Mouse (Mus musculus): ENCODE measurements at regions not wholly inside any gene's neighbourhood (a gene's known extent, or its start where the extent isn't known, plus 50 kb on each side); places are given as distances from the start of the nearest gene placed in this dataset.

- DNase-seq (ENCODE audit: low spot score) = no peak
These were observed 231.0 kb upstream of the Krr1 start for GRCm38 (mm10) chr10:111741301-111741945.

- DNase-seq (ENCODE audit: low spot score) = no peak
These were observed 229.2 kb upstream of the Krr1 start for GRCm38 (mm10) chr10:111743291-111743690.

- DNase-seq (ENCODE audit: low spot score) = no peak
These were observed 227.3 kb upstream of the Krr1 start for GRCm38 (mm10) chr10:111745116-111745515.

GRCm38 (mm10) chr10:111746067-111746878 is 226.2 kb upstream of the Krr1 start:
- DNase-seq (ENCODE audit: low spot score) = no peak

DNA sequence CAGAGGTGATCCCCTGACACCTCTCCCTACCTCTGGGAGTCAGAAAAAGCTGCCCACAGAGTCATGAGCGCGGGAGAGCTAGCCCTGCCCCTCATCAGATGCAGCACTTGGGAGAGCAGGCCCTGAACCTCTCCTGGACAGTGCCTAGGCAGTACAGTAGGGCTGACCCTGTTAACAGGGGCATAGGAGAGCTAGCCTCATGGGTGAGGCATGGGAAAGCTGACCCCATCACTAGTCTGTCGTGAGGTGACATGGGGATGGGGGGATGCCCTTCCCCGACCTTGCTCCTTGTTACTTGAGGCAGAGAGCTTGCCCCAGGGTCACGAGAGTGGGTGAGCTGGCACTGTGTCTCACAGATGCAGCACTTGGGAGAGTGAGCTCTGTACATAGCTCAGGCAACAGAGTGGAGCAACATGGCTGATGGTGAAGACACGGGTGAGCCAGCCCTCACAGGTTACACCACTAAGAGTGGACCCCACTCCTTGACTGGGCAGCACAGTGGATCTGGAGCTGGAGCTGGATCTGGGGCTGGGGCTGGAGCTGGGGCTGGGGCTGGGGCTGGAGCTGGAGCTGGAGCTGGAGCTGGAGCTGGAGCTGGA is 225.5 kb upstream of the Krr1 start:
- DNase-seq (ENCODE audit: low spot score) = no peak

- DNase-seq (ENCODE audit: low spot score) = peak; percentile 37
These were observed 224.0 kb upstream of the Krr1 start for GRCm38 (mm10) chr10:111748482-111748881.

DNA sequence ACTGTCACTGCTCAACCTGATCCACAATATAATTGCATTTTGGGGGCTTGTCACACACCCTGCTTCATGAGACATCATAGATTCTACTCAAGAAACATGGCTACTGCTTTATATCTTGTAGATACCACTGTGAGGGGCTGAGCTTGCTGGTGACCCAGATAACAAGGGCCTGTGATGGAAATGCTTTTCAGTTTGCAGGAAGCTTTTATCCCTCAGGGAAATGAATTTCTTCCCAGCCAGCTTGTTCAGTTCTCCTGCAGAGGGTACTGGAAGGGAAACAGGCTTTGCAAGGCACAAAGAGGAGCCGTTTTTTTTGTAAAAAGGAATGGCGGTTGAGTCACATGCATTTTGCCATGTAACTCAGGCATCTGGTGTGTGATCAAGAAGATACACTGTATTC is 218.8 kb upstream of the Krr1 start:
- no peak for DNase-seq (ENCODE audit: low spot score)

- DNase-seq (ENCODE audit: low spot score) = no peak
These were observed 216.5 kb upstream of the Krr1 start for GRCm38 (mm10) chr10:111755964-111756363.

DNA sequence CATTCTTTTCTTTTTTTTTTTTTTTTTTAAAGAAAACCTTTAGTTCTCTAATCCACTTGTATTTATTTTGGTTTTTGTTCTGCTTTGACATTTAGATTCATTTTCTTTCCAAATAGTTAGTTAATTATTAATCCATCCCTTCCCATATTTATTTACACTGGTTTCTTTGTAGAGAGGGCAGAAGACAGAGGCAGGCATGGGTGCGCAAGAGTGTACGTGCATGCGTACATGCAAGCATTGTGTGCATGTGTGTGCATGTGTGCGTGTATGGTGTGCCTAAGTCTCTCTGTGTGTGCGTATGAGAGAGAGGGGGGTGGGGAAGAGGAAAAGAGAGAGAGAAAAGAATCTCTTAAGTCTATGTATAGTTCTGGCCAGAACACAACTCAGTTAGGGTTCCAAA is 215.9 kb upstream of the Krr1 start:
- DNase-seq (ENCODE audit: low spot score) = no peak

DNA sequence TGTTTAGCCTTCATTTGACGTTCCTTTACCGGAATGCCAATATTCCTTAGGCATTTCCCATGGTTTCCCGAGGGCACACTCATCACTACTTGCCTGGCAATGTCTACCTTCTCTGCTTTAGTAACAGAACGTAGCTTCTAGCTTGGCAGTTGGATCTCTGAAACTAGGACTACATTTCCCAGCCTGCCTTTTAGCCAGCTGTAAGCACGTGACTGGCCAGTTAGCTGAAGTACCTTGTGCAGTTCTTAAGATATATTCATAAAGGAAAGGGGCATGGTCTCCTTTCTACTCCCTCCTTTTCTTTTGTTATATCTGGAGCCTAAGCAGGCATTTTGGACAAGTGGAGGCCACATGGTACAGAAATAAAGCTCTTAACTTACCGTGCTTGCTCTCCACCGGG is 214.8 kb upstream of the Krr1 start:
- DNase-seq (ENCODE audit: low spot score) = no peak

GRCm38 (mm10) chr10:111759505-111759904 is 213.0 kb upstream of the Krr1 start:
- DNase-seq (ENCODE audit: low spot score) = no peak

DNA sequence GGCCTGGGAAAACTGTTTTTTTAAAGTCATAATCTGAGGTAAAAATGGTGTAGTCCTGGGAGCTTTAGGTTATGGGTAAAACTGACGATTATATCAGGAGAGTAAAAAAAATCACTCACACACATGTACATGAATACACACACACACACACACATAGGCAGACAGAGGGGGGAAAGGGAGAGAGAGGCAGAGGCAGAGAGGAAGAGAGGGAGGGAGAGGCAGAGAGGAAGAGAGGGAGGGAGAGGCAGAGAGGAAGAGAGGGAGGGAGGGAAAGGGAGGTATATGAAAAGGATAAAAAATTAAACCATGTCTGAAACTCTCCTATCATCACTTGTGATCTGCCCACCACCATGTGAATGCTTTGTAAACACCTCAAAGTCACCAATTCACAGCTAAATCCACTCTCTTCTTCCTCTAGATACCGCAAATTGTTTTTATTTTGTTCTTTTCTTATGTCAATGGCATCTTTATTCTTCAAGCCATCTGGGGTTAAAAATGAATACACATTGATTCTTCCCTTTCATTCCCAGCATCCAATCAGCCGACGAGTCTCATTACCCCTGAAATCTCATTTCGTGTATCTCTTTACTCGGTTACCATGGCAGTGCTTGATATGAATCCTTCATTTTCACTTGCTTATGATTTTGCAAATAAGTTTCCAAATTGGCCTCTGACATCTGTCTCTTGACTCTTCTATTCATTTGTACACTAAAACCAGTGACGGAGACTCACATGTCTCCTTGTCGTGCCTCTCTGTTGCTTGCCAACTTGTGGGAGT is 209.5 kb upstream of the Krr1 start:
- DNase-seq (ENCODE audit: low spot score) = no peak

DNA sequence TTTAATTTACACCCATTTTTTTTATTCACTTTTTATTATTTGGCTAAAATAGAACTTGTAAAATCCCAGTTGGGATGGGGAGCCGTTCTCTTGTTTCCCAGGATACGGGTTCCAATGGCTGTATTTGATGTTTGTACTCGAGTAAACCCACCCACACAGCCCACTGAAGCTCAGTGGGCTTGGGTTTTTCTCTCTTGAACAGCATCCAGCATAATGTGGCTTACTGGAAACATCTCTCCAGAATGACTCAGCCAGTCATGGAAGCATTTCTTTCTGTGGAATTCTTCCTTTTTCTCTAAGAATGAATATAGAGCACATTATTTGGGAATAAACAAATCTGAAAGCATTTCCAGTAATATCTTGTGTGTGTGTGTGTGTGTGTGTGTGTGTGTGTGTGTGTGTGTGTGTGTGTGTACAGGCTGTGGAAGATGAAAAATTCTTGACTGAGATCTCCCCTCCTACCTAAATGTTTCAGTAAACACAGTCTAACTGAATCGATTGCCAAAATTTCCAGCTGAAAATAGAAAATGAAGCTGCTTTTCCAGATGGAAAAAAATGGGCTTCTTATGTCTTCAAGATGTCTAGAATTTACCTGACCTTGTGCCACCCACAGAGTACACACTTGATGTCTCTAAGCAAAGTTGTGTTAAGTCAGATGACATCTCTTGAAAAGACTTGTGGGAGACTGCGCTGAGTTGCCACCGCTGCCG is 205.3 kb upstream of the Krr1 start:
- no peak for DNase-seq (ENCODE audit: low spot score)

DNA sequence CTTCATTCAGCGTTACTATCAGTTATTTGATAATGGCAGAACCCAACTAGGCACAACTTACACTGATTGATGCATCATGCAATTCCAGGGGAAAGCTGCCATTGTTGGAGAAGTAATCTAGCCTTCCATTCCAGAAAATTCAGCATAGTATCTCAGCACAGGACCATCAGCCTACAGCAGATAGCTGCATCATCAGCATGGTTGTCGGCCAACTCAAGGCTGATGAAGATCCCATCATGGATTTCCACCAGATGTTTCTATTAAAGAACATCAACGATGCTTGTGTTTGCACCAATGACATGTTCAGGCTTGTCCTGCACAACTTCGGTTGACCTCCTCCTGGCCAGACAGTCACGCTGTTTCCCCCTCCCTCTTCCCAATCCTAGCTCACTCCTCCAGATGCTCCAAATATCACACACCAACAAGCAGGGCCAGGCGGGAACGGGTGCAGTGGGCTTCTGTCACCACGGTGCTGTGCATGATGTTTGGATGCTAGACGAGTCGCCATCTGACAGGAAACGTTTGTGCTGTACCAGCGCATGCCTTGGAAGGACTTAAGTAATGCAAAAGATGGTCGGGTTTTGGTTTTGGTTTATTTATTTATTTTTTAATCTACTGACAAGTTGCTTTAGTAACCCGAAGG is 204.5 kb upstream of the Krr1 start:
- DNase-seq (ENCODE audit: low spot score) = no peak

GRCm38 (mm10) chr10:111769486-111770002 is 202.9 kb upstream of the Krr1 start:
- DNase-seq (ENCODE audit: low spot score) = no peak

GRCm38 (mm10) chr10:111770027-111770426 is 202.4 kb upstream of the Krr1 start:
- peak; percentile 32 for DNase-seq (ENCODE audit: low spot score)

GRCm38 (mm10) chr10:111771010-111771409 is 201.5 kb upstream of the Krr1 start:
- DNase-seq (ENCODE audit: low spot score) = no peak

DNA sequence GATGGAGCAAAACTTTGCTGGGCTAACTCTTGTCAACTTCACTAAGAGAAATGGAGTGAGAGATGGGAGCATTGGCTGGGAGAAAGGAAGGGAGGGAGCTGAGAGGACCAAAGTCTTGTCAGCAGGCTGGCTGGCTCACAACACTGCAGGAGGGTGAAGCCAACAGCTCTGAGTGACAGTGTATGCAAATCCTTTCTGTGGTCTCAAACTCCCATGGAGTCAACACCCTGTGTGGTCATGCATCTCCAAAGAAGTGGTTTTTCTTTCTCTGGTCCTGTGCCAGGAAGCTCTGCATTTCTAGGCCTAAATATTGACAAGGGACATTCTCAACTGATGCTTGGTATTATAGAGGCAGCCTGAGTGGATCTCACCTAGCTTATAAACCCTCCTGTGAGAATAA is 194.9 kb upstream of the Krr1 start:
- DNase-seq (ENCODE audit: low spot score) = no peak

DNA sequence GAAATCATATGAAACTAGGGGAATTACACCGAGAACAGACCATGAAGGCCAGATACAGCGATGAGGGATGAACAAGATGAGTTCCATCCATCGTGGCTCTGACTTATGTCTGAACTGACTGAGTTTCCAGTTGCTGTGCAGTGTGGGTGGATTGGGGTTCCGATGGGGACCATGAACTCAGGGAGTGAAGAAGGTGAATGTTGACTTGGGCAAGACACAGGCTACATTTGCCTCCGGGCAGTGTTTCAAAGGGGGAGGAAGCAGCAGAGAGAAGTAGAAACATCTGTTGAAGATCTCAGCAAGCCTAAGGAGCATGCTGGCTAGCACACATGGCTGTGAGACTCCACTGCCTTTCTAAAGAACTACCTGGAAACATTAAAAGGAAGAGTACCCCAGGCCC is 194.4 kb upstream of the Krr1 start:
- DNase-seq (ENCODE audit: low spot score) = no peak

DNA sequence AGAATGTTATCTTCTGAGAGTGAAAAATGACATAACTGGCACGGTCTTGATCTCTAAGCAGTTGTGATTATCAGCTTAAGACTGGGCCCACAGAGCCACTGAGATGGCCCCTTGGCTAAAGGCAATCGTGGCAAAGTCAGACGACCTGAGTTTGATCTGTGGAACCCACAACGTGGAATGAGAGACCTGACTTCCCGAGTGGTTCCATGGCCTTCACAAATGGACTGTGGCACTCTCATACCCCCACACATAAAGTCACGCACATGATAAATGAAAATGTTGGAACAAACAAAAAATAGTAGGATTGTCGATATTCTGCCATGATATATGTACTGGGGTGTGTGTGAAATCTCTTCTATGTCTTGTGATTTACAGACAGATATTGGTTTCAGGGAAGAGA is 192.5 kb upstream of the Krr1 start:
- DNase-seq (ENCODE audit: low spot score) = no peak

DNA sequence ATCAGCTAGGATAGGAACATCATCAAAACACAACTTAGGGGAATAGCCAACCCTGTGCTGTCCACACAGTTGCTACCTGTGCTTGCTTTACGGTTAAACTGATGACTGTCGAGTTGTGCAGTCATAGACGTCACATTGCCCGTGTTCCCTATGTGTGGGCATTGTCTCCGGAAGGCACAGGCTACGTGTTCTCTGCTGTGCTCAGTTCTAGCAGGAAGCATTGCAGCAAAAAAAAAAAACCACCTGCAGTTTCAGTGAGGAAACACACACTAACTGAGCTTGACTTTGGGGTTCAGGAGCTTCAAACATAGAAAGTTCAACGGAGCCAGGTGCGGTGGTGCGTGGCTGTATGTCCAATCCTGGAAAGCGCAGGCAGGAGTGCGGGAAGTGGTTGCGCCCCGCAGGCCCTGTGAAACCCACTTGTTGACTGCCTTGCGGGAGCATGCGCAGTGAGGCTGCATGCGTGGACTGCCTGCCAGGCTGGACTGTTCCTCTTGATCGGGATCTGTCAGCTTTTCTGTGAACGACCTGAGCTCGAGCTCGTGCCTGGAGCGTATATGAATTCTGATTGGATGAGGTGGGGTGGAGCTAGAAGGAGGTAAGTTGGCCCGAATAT is 190.2 kb upstream of the Krr1 start:
- DNase-seq (ENCODE audit: low spot score) = no peak

Data from MN1 (cell line).